In genomic region chr12:77887335-77887734, GRCm38 (mm10) we compare ENCODE assay signal across 25 mouse cellular contexts.
A peak's percentile ranks its signal among the peaks of the same experiment; 100 is the strongest.
DNase-seq lines count a peak whose midpoint lies in the region; ATAC-seq and TF ChIP-seq lines count a peak whose summit lies in the region.
"Had no signal": no experiment of that assay in that cellular context is flagged by ENCODE, and none has a peak within 500 bp of the region (broad histone marks: within the 10 kb centered on the region; RNA-seq: fewer than 3 reads in every experiment).

No protein-coding gene starts in this region.

- TF ChIP-seq CTCF in left cerebral cortex, adult 2 months (IDR thresholded peaks at IDR 0.05), result no peak

- no peak overlapping the region for H3K4me3 ChIP-seq in embryonic facial prominence, embryonic 14.5 days (ENCODE audit: low read depth, low read length)
- H3K4me3 ChIP-seq in embryonic facial prominence, embryonic 10.5 days, result no peak overlapping the region
- H3K4me3 ChIP-seq in left cerebral cortex, adult 2 months, result no peak overlapping the region
- H3K4me3 ChIP-seq: embryonic facial prominence, embryonic 12.5 days; forebrain, embryonic 12.5 days; heart, embryonic 13.5 days; hindbrain, embryonic 13.5 days; intestine, embryonic 15.5 days had no signal

- intact Hi-C loops in left cerebral cortex, adult 2 months (cut with DNase I), result no loop called here

- no peak for ATAC-seq in embryonic facial prominence, embryonic 14.5 days (ENCODE audit: low read depth)
- peak; percentile 92 for ATAC-seq in common myeloid progenitor, adult 5-6 weeks (replicated peaks; ENCODE audit: low read depth, poor library complexity, severe bottlenecking)
- ATAC-seq in megakaryocyte progenitor cell, adult 5-6 weeks (replicated peaks; ENCODE audit: poor library complexity), result peak; percentile 68
- ATAC-seq: activated CD4-positive, CD25-positive, alpha-beta regulatory T cell, adult 4 months; forebrain, embryonic 16.5 days; hindbrain, postnatal 0 days; intestine, embryonic 15.5 days; Patski had no signal

- no peak overlapping the region for H3K27ac ChIP-seq in embryonic facial prominence, embryonic 14.5 days (replicated peaks; ENCODE audit: low read depth, low read length)
- H3K27ac ChIP-seq in embryonic facial prominence, embryonic 10.5 days (replicated peaks), result no peak overlapping the region
- H3K27ac ChIP-seq in left cerebral cortex, adult 2 months, result no peak overlapping the region
- H3K27ac ChIP-seq: embryonic facial prominence, embryonic 12.5 days; forebrain, embryonic 12.5 days; heart, embryonic 13.5 days; hindbrain, embryonic 13.5 days; hindbrain, postnatal 0 days; intestine, embryonic 15.5 days had no signal

- 83% methylated on average over 2 of the region's 2 CpGs for WGBS in embryonic facial prominence, embryonic 14.5 days
- 81% methylated on average over 2 of the region's 2 CpGs for WGBS in embryonic facial prominence, embryonic 10.5 days

- no peaks in the 10 kb centered on the region for H3K9me3 ChIP-seq in embryonic facial prominence, embryonic 14.5 days (ENCODE audit: control insufficient read depth, low read length)
- no peaks in the 10 kb centered on the region for H3K9me3 ChIP-seq in embryonic facial prominence, embryonic 10.5 days
- H3K9me3 ChIP-seq: embryonic facial prominence, embryonic 12.5 days; forebrain, embryonic 12.5 days; G1E; heart, embryonic 13.5 days; hindbrain, embryonic 13.5 days; intestine, embryonic 15.5 days had no signal

- H3K36me3 ChIP-seq in embryonic facial prominence, embryonic 14.5 days (ENCODE audit: control insufficient read depth, insufficient read depth, low read length), result no peaks in the 10 kb centered on the region
- no peaks in the 10 kb centered on the region for H3K36me3 ChIP-seq in embryonic facial prominence, embryonic 10.5 days (replicated peaks)
- H3K36me3 ChIP-seq: embryonic facial prominence, embryonic 12.5 days; forebrain, embryonic 12.5 days; G1E; heart, embryonic 13.5 days; hindbrain, embryonic 13.5 days; intestine, embryonic 15.5 days had no signal

- no peak overlapping the region for H3K9ac ChIP-seq in embryonic facial prominence, embryonic 14.5 days (ENCODE audit: low read depth, low read length)
- H3K9ac ChIP-seq: embryonic facial prominence, embryonic 12.5 days; forebrain, embryonic 12.5 days; heart, embryonic 13.5 days; hindbrain, embryonic 13.5 days; intestine, embryonic 15.5 days had no signal

- no peaks in the 10 kb centered on the region for H3K4me1 ChIP-seq in embryonic facial prominence, embryonic 14.5 days (ENCODE audit: control insufficient read depth, insufficient read depth, low read length)
- H3K4me1 ChIP-seq in embryonic facial prominence, embryonic 10.5 days, result no peaks in the 10 kb centered on the region
- H3K4me1 ChIP-seq: embryonic facial prominence, embryonic 12.5 days; forebrain, embryonic 12.5 days; heart, embryonic 13.5 days; hindbrain, embryonic 13.5 days; intestine, embryonic 15.5 days had no signal

- H3K27me3 ChIP-seq in embryonic facial prominence, embryonic 14.5 days (replicated peaks; ENCODE audit: control insufficient read depth, insufficient read depth, low read length), result no peaks in the 10 kb centered on the region
- H3K27me3 ChIP-seq in embryonic facial prominence, embryonic 10.5 days (replicated peaks; ENCODE audit: low read depth, poor library complexity, severe bottlenecking), result no peaks in the 10 kb centered on the region
- H3K27me3 ChIP-seq: embryonic facial prominence, embryonic 12.5 days; forebrain, embryonic 12.5 days; heart, embryonic 13.5 days; hindbrain, embryonic 13.5 days; intestine, embryonic 15.5 days; Patski had no signal

- H3K4me2 ChIP-seq in embryonic facial prominence, embryonic 14.5 days (ENCODE audit: low read depth, low read length), result no peak overlapping the region
- H3K4me2 ChIP-seq: embryonic facial prominence, embryonic 12.5 days; forebrain, embryonic 12.5 days; heart, embryonic 13.5 days; hindbrain, embryonic 13.5 days; intestine, embryonic 15.5 days had no signal

- DNase-seq in embryonic facial prominence, embryonic 14.5 days (ENCODE audit: low spot score), result peak; percentile 6
- no peak for DNase-seq in embryonic facial prominence, embryonic 10.5 days (ENCODE audit: low spot score)
- peak; percentile 71 for DNase-seq in 416B (ENCODE audit: low read depth)
- DNase-seq in left cerebral cortex, adult 2 months (ENCODE audit: extremely low spot score in 1 of 2, low spot score in 2 of 2), result no peak
- DNase-seq in MN1 (ENCODE audit: low spot score), result no peak
- DNase-seq in embryo, embryonic 10.5 days (ENCODE audit: low spot score), result no peak
- DNase-seq: adrenal gland, postnatal 14 days; cerebellum, adult 18-20 months; cerebellum, adult 9-11 months; cerebellum, postnatal 36 days; embryo, embryonic 11 days; gastrocnemius, postnatal 14 days; heart, postnatal 4 days had no signal

Comparison
In these comparisons a context has a peak if more than half of its experiments do, and no peak if none do; other contexts are left out.
1. DNase-seq: peak in embryonic facial prominence, embryonic 14.5 days (single experiment) and 416B (single experiment); none in embryonic facial prominence, embryonic 10.5 days (single experiment), left cerebral cortex, adult 2 months (0 of 2), MN1 (single experiment) and embryo, embryonic 10.5 days (single experiment).